Mouse (Mus musculus): ENCODE measurements around the gene Akr1b3.

DNA sequence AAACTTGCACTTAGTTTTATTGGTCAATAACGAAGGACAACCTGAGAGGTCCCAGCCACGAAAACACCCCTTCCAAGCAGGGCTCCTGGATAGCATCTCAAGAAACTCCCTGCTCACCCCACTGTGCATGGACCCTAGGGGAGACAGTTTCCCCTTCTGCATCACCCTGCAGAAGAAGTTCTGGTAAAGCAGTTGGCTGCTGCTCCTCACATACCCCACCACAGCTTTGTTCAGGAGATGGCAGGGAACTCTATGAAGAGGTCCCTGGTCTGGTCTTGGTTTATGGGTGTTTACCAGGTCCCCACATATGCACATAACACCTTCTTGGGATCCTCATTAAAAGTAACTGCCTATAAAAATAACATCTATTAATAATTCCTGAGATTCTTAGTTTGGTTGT, 25.2 kb upstream of the Akr1b3 start:
- no peak for TF ChIP-seq CTCF (IDR thresholded peaks at IDR 0.05; ENCODE audit: borderline replicate concordance, control insufficient read depth, extremely low read depth, insufficient read depth, low read length, poor library complexity)
- TF ChIP-seq POLR2A (IDR thresholded peaks at IDR 0.05; ENCODE audit: control insufficient read depth, extremely low read depth, insufficient read depth, low read length, poor library complexity): no peak

All from thymus, adult 2 months (tissue).